Mouse (Mus musculus) ES-CJ7 (cell line): ENCODE measurements around the gene Homer2.

Experiments
- DNase-seq: peaks from one replicate; pipeline ENCODE4 v3.0.0; 2011; ENCODE audit warnings: low read depth, low spot score

Homer2 gene

DNA sequence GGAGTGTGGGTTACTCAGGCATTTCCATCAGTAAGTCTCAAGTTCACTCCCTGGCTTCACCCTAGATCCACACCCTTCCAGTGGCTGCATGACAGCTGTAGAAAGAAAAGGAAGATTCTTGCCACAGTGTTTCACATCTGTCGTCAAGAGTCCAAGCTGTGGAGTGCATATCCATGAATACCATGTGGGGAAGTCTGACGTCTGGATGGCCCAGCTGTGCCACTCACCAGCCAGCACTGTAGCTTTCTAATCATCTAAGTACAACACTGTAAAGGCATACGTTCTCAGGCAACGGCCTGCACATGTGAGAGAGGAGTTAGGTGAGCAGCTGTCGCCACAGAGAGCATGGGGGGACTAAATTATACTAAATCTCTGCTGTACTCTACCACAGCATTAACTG lies 56.0 kb downstream of the Homer2 start:
- no peak for DNase-seq

GRCm38 (mm10) chr7:81649270-81649669 lies 58.1 kb downstream of the Homer2 start:
- no peak for DNase-seq

DNA sequence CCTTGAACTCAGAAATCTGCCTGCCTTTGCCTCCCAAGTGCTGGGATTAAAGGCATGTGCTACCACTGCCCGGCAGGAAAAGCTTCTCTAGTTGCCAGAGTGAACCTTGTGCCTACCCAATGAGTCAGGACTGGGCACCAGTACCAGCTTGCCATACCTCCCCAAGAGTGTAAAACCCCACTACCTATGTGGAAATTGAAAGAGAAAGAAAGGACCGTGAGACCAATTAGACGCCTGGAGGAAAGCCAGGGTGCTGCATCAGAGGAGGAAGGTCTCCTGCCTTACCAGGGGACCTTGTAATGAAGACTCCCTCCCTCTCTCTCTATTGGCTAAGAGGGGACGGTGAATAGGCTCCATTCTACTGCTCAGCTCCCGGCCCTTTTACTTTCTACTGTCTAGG lies 59.4 kb downstream of the Homer2 start:
- no peak for DNase-seq

DNA sequence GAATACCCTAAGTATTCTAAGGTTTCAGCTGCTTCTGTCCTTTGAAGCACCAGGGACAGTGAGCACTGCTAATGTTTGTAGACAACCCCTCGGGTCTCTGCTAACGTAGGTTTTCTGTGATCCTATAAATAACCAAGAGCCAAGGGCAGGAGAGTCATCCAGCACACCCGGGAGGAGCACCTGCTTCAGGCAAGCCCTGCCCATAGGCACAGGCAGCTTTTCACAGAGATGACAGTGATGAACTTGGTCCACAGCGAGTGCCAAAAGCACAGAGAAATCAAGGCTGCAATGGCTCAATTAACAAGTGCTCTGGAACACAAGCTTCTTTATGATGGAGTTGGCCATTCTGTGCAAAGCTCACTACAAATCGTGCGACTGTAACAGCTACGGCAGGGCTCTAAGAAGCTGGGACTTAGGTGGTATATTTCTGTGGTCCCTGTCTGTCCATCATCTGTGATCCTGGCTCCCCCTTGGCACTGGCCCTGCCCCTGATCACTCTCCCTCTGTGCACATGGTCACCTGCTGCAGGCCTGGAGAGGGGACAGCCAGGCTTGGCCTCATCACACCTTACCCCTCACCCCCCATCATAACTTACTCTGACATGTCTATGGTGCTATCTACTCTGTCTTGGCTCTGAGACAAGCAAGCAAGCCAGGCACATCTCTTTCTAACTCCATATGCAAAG lies 62.6 kb downstream of the Homer2 start:
- no peak for DNase-seq

- no peak for DNase-seq
Measured at GRCm38 (mm10) chr7:81641101-81641500, 66.2 kb downstream of the Homer2 start.

- DNase-seq, result no peak
Measured at GRCm38 (mm10) chr7:81632586-81632985, 74.7 kb downstream of the Homer2 start.

DNA sequence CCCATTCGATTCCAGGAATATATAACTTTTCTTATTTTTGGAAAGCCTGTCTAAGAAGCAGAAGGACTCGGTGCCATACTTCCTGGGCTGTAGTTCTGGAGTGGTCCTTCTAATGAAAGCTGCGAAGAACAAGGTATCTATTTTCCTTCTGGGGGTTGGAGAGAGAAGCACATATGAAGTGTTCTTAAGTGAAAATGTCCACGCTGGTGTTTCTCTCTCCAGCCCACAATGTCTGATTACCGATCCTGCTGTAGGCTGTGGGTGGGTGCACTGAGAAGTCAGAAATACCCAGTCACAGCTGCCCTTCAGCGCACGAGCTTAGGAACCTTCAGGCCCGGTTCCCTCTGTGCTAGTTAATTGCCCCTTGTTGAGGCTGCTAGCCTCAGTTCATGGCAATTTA lies 76.1 kb downstream of the Homer2 start:
- no peak for DNase-seq

GRCm38 (mm10) chr7:81626460-81626859 lies 80.9 kb downstream of the Homer2 start:
- DNase-seq, result peak; percentile 69

GRCm38 (mm10) chr7:81623767-81624166 lies 83.6 kb downstream of the Homer2 start:
- no peak for DNase-seq

GRCm38 (mm10) chr7:81622793-81623192 lies 84.5 kb downstream of the Homer2 start:
- no peak for DNase-seq

- DNase-seq, result peak; percentile 79
Measured at GRCm38 (mm10) chr7:81615031-81615430, 92.3 kb downstream of the Homer2 start.

GRCm38 (mm10) chr7:81612856-81613635 lies 94.3 kb downstream of the Homer2 start:
- DNase-seq, result no peak

GRCm38 (mm10) chr7:81610125-81610524 lies 97.2 kb downstream of the Homer2 start:
- peak; percentile 91 for DNase-seq

GRCm38 (mm10) chr7:81606452-81606851 lies 100.9 kb downstream of the Homer2 start:
- no peak for DNase-seq

DNA sequence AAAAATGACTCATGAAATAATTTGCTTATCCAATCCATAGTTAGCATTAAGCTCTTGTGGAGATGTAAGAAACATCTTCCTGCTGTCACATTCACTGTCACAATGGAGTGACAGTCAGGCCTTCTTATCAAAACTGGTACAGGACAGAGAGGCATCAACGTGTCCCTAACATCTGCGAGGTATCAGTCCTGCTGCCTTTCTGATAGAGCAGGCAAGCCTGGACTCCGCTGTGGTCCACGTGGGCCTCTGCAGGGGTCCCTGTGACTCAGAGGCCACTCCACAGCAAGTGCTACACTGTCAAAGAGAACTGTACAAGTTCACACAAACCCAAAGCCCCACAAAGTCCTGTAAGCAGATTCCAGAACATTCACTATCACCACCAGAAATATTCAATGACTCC lies 101.8 kb downstream of the Homer2 start:
- no peak for DNase-seq

- no peak for DNase-seq
Measured at GRCm38 (mm10) chr7:81604991-81605390, 102.3 kb downstream of the Homer2 start.

GRCm38 (mm10) chr7:81599379-81600280 lies 107.7 kb downstream of the Homer2 start:
- DNase-seq, result peak; percentile 85

GRCm38 (mm10) chr7:81597660-81598059 lies 109.7 kb downstream of the Homer2 start:
- no peak for DNase-seq

DNA sequence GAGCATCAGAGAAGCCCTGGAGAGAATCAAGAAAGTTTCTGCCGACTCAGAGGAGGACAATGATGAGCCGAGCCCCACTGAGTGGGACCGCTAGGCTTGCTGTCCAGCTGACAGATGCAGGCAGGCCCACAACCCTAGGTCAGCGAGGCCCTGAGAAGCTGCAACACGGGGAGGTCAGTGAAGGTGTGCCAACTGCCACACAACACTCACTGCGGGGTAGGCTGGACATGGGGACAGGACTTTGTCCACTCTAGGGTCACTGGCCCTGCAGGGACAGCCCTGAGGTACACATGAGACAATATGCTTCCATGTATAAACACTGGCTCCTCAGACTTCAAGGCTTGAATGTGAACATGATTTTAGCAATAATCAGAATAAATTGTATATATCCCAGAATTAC lies 111.2 kb downstream of the Homer2 start:
- DNase-seq, result no peak

DNA sequence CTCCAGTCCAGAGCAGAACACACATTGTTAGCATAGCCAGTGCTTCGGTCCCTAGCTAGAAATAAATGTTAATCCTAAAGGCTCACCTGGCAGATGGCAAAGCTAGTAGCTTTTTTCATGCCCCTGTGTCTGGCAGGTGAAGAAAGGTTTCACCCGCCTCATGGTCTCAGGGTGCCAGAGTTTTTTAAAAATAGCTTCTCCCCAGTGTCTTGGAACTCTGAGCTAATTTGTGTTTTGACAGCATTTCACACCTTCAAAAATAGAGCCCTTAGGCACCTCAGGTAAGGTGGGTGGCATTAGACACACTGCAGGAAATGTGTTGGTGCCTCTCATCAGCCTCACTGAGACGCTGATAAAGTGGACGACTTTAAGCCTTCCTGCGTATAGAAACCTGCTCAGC lies 112.3 kb downstream of the Homer2 start:
- DNase-seq, result no peak

GRCm38 (mm10) chr7:81593387-81593786 lies 113.9 kb downstream of the Homer2 start:
- DNase-seq, result no peak

DNA sequence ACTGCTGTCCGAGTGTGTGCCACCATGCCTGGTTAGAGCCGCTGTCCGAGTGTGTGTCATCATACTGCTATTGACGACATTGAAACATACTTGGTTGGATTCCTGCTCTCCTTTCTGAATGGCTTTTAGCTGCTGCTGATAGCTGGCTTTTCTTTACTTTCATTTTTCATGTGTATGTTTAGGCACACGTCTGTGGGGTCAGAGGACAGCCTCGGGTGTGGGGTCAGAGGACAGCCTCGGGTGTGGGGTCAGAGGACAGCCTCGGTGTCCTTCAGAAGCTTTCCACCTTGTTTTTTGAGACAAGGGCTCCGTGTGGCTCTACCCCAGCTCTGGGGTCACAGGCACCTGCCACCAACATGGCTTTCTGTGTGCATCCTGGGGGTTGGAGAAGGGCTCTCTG lies 114.6 kb downstream of the Homer2 start:
- no peak for DNase-seq
